ENCODE assay signal across 24 mouse cellular contexts in the genomic region with DNA sequence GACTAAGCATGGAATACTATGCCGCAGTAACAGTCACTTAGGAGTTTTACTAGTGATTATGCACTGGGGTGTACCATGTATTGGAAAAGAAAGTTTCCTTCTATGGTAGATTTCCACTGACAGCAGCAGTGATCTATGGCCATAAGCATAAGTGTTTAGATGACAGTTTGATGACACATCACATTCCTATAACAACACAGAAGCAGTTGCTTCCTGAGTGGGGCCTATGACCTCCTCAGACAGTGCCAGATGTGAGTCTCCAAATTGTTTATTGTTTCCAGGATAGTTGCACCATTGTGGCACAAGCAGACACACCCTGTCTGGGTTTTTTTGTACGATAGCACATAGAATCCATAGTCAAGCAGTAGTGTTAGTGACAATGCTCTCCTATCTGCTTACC. TPM values are rescaled to one million over a fixed set of nuclear protein-coding genes. Genes with fewer than 3 reads are reported as not detected.
"Had no signal": no experiment of that assay in that cellular context is flagged by ENCODE, and none has a peak within 500 bp of the region (broad histone marks: within the 10 kb centered on the region; RNA-seq: fewer than 3 reads in every experiment).

No protein-coding gene starts in this region.

- H3K4me3 ChIP-seq: liver, embryonic 15.5 days; lung, embryonic 15.5 days; megakaryocyte, embryonic 14.5 days; midbrain, embryonic 13.5 days; midbrain, embryonic 15.5 days; neural tube, embryonic 13.5 days; neural tube, embryonic 15.5 days; stomach, embryonic 15.5 days had no signal

- H3K4me2 ChIP-seq: liver, embryonic 15.5 days; lung, embryonic 15.5 days; midbrain, embryonic 11.5 days; midbrain, embryonic 13.5 days; midbrain, embryonic 15.5 days; neural tube, embryonic 13.5 days; neural tube, embryonic 15.5 days; stomach, embryonic 15.5 days had no signal

- DNase-seq: liver, postnatal 0 days; lung, adult 2 months; lung, postnatal 14 days; lung, postnatal 36 days; retina, postnatal 1 day; right cerebral cortex, adult 18-20 months; right cerebral cortex, postnatal 25 days; right cerebral cortex, postnatal 4 days; thymus, adult 2 months; thymus, postnatal 25 days; thymus, postnatal 4 days had no signal

- H3K27me3 ChIP-seq: midbrain, embryonic 15.5 days; neural tube, embryonic 15.5 days had no signal

- H3K36me3 ChIP-seq: liver, embryonic 15.5 days; lung, embryonic 15.5 days; midbrain, embryonic 13.5 days; midbrain, embryonic 15.5 days; neural tube, embryonic 13.5 days; neural tube, embryonic 15.5 days; stomach, embryonic 15.5 days had no signal

RNA-seq across cellular contexts. Expression of a gene that starts 1.0 kb away (rescaled TPM):
- polyA plus RNA-seq: liver, embryonic 15.5 days; liver, postnatal 0 days; lung, embryonic 15.5 days; lung, postnatal 0 days; macrophage; spleen, adult 2 months; testis, adult 2 months; thymus, adult 2 months had no signal
